Mouse (Mus musculus): ENCODE results near the gene Mplkip. TPM values are rescaled to one million over a fixed set of nuclear protein-coding genes. Genes with fewer than 3 reads are reported as not detected.

The Mplkip gene
- total RNA-seq (2021), result 1 to 10 TPM; 5.8 to 7.8 TPM
- long read RNA-seq, experiment 1, transcript Mplkip-201 (2 exons, 2,672 nt), result major isoform, 7 of 7 reads
- long read RNA-seq, experiment 1, partial matches to known transcripts, result 0 of 7 reads
- long read RNA-seq, experiment 1, other reads (novel, unspliced or antisense), result 0 of 7 reads
- long read RNA-seq, experiment 2, full-length matches to known transcripts, result 7 of 7 reads
- long read RNA-seq, experiment 2, partial matches to known transcripts, result 0 of 7 reads
- long read RNA-seq, experiment 2, other reads (novel, unspliced or antisense), result 0 of 7 reads

- intact Hi-C loops (cut with DNase I; ENCODE audit: low total_unique reads), result no loop called here
- DNase-seq, result peak; percentile 100
Measured at GRCm38 (mm10) chr13:17694911-17695699, at the start of gene Mplkip, which contains the start of gene Sugct. Gene Mplkip (plus strand): TSS chr13:17695192. Gene Sugct (minus strand): TSS chr13:17695553.

GRCm38 (mm10) chr13:17667380-17667779, 27.6 kb upstream of the Mplkip start:
- no peak for DNase-seq
- intact Hi-C loops (cut with DNase I; ENCODE audit: low total_unique reads), result no loop called here

GRCm38 (mm10) chr13:17671122-17671521, 23.9 kb upstream of the Mplkip start:
- DNase-seq, result no peak
- intact Hi-C loops (cut with DNase I; ENCODE audit: low total_unique reads), result no loop called here

GRCm38 (mm10) chr13:17689461-17689860, 5.5 kb upstream of the Mplkip start:
- intact Hi-C loops (cut with DNase I; ENCODE audit: low total_unique reads), result no loop called here
- no peak for DNase-seq

GRCm38 (mm10) chr13:17690686-17691085, 4.3 kb upstream of the Mplkip start:
- intact Hi-C loops (cut with DNase I; ENCODE audit: low total_unique reads), result no loop called here
- DNase-seq, result no peak

- intact Hi-C loops (cut with DNase I; ENCODE audit: low total_unique reads), result no loop called here
- DNase-seq, result no peak
Measured at GRCm38 (mm10) chr13:17691436-17691835, 3.6 kb upstream of the Mplkip start.

- intact Hi-C loops (cut with DNase I; ENCODE audit: low total_unique reads), result no loop called here
- no peak for DNase-seq
Measured at GRCm38 (mm10) chr13:17693816-17694215, 1.2 kb upstream of the Mplkip start.

GRCm38 (mm10) chr13:17694414-17694813, 578 bp upstream of the Mplkip start:
- DNase-seq, result no peak
- intact Hi-C loops (cut with DNase I; ENCODE audit: low total_unique reads), result no loop called here

GRCm38 (mm10) chr13:17695898-17696580, 1.0 kb downstream of the Mplkip start:
- intact Hi-C loops (cut with DNase I; ENCODE audit: low total_unique reads), result no loop called here
- DNase-seq, result no peak

GRCm38 (mm10) chr13:17700090-17700715, 5.2 kb downstream of the Mplkip start:
- intact Hi-C loops (cut with DNase I; ENCODE audit: low total_unique reads), result no loop called here
- no peak for DNase-seq

- intact Hi-C loops (cut with DNase I; ENCODE audit: low total_unique reads), result no loop called here
- DNase-seq, result no peak
Measured at GRCm38 (mm10) chr13:17701322-17701721, 6.3 kb downstream of the Mplkip start.

GRCm38 (mm10) chr13:17702311-17702710, 7.3 kb downstream of the Mplkip start:
- DNase-seq, result no peak
- intact Hi-C loops (cut with DNase I; ENCODE audit: low total_unique reads), result no loop called here

GRCm38 (mm10) chr13:17705188-17705826, 10.3 kb downstream of the Mplkip start:
- intact Hi-C loops (cut with DNase I; ENCODE audit: low total_unique reads), result no loop called here
- no peak for DNase-seq

- DNase-seq, result no peak
- intact Hi-C loops (cut with DNase I; ENCODE audit: low total_unique reads), result no loop called here
Measured at GRCm38 (mm10) chr13:17708784-17709311, 13.9 kb downstream of the Mplkip start.

- DNase-seq, result no peak
- intact Hi-C loops (cut with DNase I; ENCODE audit: low total_unique reads), result no loop called here
Measured at GRCm38 (mm10) chr13:17717357-17717756, 22.4 kb downstream of the Mplkip start.

- DNase-seq, result no peak
- intact Hi-C loops (cut with DNase I; ENCODE audit: low total_unique reads), result no loop called here
Measured at GRCm38 (mm10) chr13:17727922-17728321, 32.9 kb downstream of the Mplkip start.

- intact Hi-C loops (cut with DNase I; ENCODE audit: low total_unique reads), result no loop called here
- no peak for DNase-seq
Measured at GRCm38 (mm10) chr13:17728798-17729197, 33.8 kb downstream of the Mplkip start.
